Mouse (Mus musculus) left cerebral cortex, adult 2 months (tissue): ENCODE data around the gene Ppfia2. TPM values are rescaled to one million over a fixed set of nuclear protein-coding genes. Genes with fewer than 3 reads are reported as not detected.

ENCODE experiments used
- DNase-seq, 2 experiments: peaks; one replicate each; pipeline ENCODE4 v3.0.0; 2021 to 2022; ENCODE audit warnings: low spot score in 2 of 2, mixed read lengths in 1 of 2; ENCODE audit errors: extremely low spot score in 1 of 2
- H3K27ac ChIP-seq: fragments of 200-600 bp; 2 replicates; pipeline ENCODE4 v1.8.1; 2022
- H3K4me3 ChIP-seq: fragments of 200-600 bp; 2 replicates; pipeline ENCODE4 v1.8.1; 2022
- CTCF ChIP-seq: fragments of 200-600 bp; IDR thresholded peaks from 2 replicates; pipeline ENCODE4 v1.8.1; 2022; ENCODE audit warnings: antibody characterized with exemption, mild to moderate bottlenecking, moderate library complexity
- intact Hi-C: fragments of 180-260 bp; cut with DNase I; formaldehyde crosslinking; loops from one replicate; pipeline ENCODE4 v1.15.1; 2025
- total RNA-seq, 2 experiments: library from RNA; stranded (reverse); gene quantifications; 2 replicates each; pipeline ENCODE4 v1.2.3; 2021

Ppfia2 gene
- total RNA-seq, 2 experiments from 2014 or later: 80.7 to 86.8 TPM

- H3K27ac ChIP-seq: peak overlapping the region; percentile 16; the same call in 1 of the 2 replicates
- intact Hi-C loops: loop anchor here (1.0 kb wide), 1 partner anchor 77 kb away; no protein-coding TSS in a partner anchor
- H3K4me3 ChIP-seq: no peak overlapping the region
- TF ChIP-seq CTCF: no peak
- no peak for DNase-seq
Measured at GRCm38 (mm10) chr10:106838476-106838875, 368.3 kb downstream of the Ppfia2 start.

GRCm38 (mm10) chr10:106858106-106858505 lies 388.0 kb downstream of the Ppfia2 start:
- Histone ChIP-seq H3K27ac (no peak overlapping the region), H3K4me3 (no peak overlapping the region)
- no peak for DNase-seq
- intact Hi-C loops: no loop called here
- no peak for TF ChIP-seq CTCF

- no peak for TF ChIP-seq CTCF
- peak overlapping the region; percentile 2; the same call in 1 of the 2 replicates for H3K27ac ChIP-seq
- DNase-seq: no peak
- H3K4me3 ChIP-seq: no peak overlapping the region
- intact Hi-C loops: no loop called here
Measured at GRCm38 (mm10) chr10:106870233-106870632, 400.1 kb downstream of the Ppfia2 start.

GRCm38 (mm10) chr10:106871847-106872246 lies 401.7 kb downstream of the Ppfia2 start:
- Histone ChIP-seq H3K4me3 (no peak overlapping the region), H3K27ac (no peak overlapping the region)
- TF ChIP-seq CTCF: no peak
- DNase-seq: no peak
- intact Hi-C loops: no loop called here

- DNase-seq: no peak
- no peak for TF ChIP-seq CTCF
- Histone ChIP-seq H3K27ac (no peak overlapping the region), H3K4me3 (no peak overlapping the region)
- intact Hi-C loops: no loop called here
Measured at GRCm38 (mm10) chr10:106872714-106873113, 402.6 kb downstream of the Ppfia2 start.

- no peak overlapping the region for H3K27ac ChIP-seq
- H3K4me3 ChIP-seq: no peak overlapping the region
- no peak for DNase-seq
- intact Hi-C loops: no loop called here
- no peak for TF ChIP-seq CTCF
Measured at GRCm38 (mm10) chr10:106881330-106881729, 411.2 kb downstream of the Ppfia2 start.

GRCm38 (mm10) chr10:106896351-106896750 lies 426.2 kb downstream of the Ppfia2 start:
- DNase-seq: no peak
- no peak overlapping the region for H3K27ac ChIP-seq
- TF ChIP-seq CTCF: no peak
- intact Hi-C loops: no loop called here
- no peak overlapping the region for H3K4me3 ChIP-seq

GRCm38 (mm10) chr10:106910108-106910507 lies 440.0 kb downstream of the Ppfia2 start:
- intact Hi-C loops: loop anchor here (5.0 kb wide), 1 partner anchor 303 kb away; no protein-coding TSS in a partner anchor
- DNase-seq: no peak
- TF ChIP-seq CTCF: no peak
- Histone ChIP-seq H3K4me3 (no peak overlapping the region), H3K27ac (no peak overlapping the region)

- no peak overlapping the region for H3K27ac ChIP-seq
- TF ChIP-seq CTCF: peak; percentile 17; the same call in 1 of the 2 replicates
- no peak for DNase-seq
- no peak overlapping the region for H3K4me3 ChIP-seq
- intact Hi-C loops: loop anchor here (5.0 kb wide), 1 partner anchor 306 kb away; no protein-coding TSS in a partner anchor
Measured at GRCm38 (mm10) chr10:106913032-106913431, 442.9 kb downstream of the Ppfia2 start.

- no peak for TF ChIP-seq CTCF
- intact Hi-C loops: loop anchor here (5.0 kb wide), 1 partner anchor 307 kb away; no protein-coding TSS in a partner anchor
- Histone ChIP-seq H3K27ac (no peak overlapping the region; the same call in 1 of the 2 replicates), H3K4me3 (no peak overlapping the region)
- DNase-seq: no peak
Measured at GRCm38 (mm10) chr10:106914275-106914674, 444.1 kb downstream of the Ppfia2 start.

- Histone ChIP-seq H3K4me3 (no peak overlapping the region), H3K27ac (no peak overlapping the region; the same call in 1 of the 2 replicates)
- DNase-seq: no peak
- intact Hi-C loops: loop anchor here (5.0 kb wide), 1 partner anchor 308 kb away; no protein-coding TSS in a partner anchor
- no peak for TF ChIP-seq CTCF
Measured at GRCm38 (mm10) chr10:106914822-106915221, 444.7 kb downstream of the Ppfia2 start.

- no peak overlapping the region for H3K4me3 ChIP-seq
- TF ChIP-seq CTCF: no peak
- H3K27ac ChIP-seq: no peak overlapping the region
- intact Hi-C loops: no loop called here
- DNase-seq: no peak
Measured at GRCm38 (mm10) chr10:106924334-106924733, 454.2 kb downstream of the Ppfia2 start.

GRCm38 (mm10) chr10:106924798-106925197 lies 454.7 kb downstream of the Ppfia2 start:
- H3K27ac ChIP-seq: no peak overlapping the region
- intact Hi-C loops: no loop called here
- no peak overlapping the region for H3K4me3 ChIP-seq
- no peak for TF ChIP-seq CTCF
- DNase-seq: no peak
